Mouse (Mus musculus): Measurements from ENCODE around the gene Mtmr11. TPM values are rescaled to one million over a fixed set of nuclear protein-coding genes. Genes with fewer than 3 reads are reported as not detected.

The Mtmr11 gene
- polyA plus RNA-seq (2015; fragmentation: Nextera tagmentation; extraction: Ambion mirVana): 9.1 and 12.2 TPM in 2 replicates

- Histone ChIP-seq H3K9ac (replicated peaks) (peak within 1 kb of the TSS; percentile 56), H3K36me3 (0 out of 2 replicates have a peak, but pooled peaks cover 4% of the 10 kb centered on the region), H3K9me3 (no peaks in the 10 kb centered on the region), H3K4me3 (replicated peaks) (peak within 1 kb of the TSS; percentile 42), H3K27me3 (no peaks in the 10 kb centered on the region), H3K4me2 (replicated peaks) (peak within 1 kb of the TSS; percentile 80), H3K27ac (no peak within 1 kb of the TSS), H3K4me1 (replicated peaks) (peaks cover 23% of the 10 kb centered on the region)
- peak; percentile 41 for ATAC-seq
- WGBS: 9% methylated on average over 16 of the region's 16 CpGs
Observed at GRCm38 (mm10) chr3:96161869-96162840, at the start of gene Mtmr11. Mtmr11 (plus strand) TSS chr3:96162004.

DNA sequence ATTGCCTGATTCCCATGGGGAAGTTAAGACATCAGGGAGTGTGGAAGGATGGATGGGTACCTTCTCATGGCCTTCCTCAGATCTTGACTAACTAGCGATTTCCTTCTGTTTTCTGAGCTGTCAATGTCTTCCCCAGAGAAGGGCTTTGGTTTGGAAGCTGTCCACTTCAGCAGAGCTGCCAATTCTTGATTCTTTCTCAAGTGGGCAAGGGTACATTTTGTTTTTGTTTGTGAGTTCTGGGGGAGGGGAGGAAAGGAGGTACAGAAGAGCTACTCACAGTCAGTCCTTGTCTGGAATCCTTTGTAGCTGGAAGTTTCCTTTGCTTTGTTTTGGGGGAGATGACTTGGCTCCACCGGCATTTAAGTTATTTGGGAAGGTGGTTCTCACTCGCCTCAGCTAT lies 48.6 kb upstream of the Mtmr11 start:
- no peaks in the 10 kb centered on the region for H3K27me3 ChIP-seq
- H3K9me3 ChIP-seq: no peaks in the 10 kb centered on the region
- H3K27ac ChIP-seq: no peak overlapping the region
- ATAC-seq: no peak
- H3K4me3 ChIP-seq (replicated peaks): no peak overlapping the region
- H3K36me3 ChIP-seq: no peaks in the 10 kb centered on the region
- H3K9ac ChIP-seq (replicated peaks): no peak overlapping the region
- 69% methylated on average over 3 of the region's 3 CpGs for WGBS
- no peak overlapping the region for H3K4me2 ChIP-seq (replicated peaks)
- H3K4me1 ChIP-seq (replicated peaks): no peaks in the 10 kb centered on the region

DNA sequence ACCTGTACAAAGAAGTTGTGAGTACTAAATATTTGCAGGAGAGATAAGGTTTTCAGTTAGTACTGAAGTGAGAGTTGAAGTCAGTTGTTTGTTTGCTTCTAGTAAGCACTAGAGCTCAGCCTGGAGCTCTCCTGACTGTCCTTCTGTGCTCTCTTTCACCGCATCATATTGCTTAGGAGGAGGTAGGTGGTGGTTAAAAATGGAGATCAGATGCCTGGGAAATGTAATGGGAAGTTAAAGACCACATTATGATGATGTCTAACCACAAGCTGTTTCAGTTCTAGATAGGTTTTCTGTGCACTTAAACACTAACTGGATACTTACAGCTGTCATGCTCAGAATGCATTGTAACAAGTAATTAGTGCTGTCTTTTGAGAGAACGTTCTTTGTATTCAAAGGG lies 43.7 kb upstream of the Mtmr11 start:
- Histone ChIP-seq H3K36me3 (no peaks in the 10 kb centered on the region), H3K9ac (replicated peaks) (no peak overlapping the region), H3K9me3 (no peaks in the 10 kb centered on the region), H3K27me3 (no peaks in the 10 kb centered on the region), H3K4me1 (replicated peaks) (no peaks in the 10 kb centered on the region), H3K4me3 (replicated peaks) (no peak overlapping the region), H3K4me2 (replicated peaks) (no peak overlapping the region), H3K27ac (no peak overlapping the region)
- WGBS: 75% methylated on average over 2 of the region's 2 CpGs
- ATAC-seq: no peak

GRCm38 (mm10) chr3:96118702-96119101 lies 43.1 kb upstream of the Mtmr11 start:
- Histone ChIP-seq H3K36me3 (no peaks in the 10 kb centered on the region), H3K4me1 (replicated peaks) (no peaks in the 10 kb centered on the region), H3K9ac (replicated peaks) (no peak overlapping the region), H3K4me3 (replicated peaks) (no peak overlapping the region), H3K4me2 (replicated peaks) (no peak overlapping the region), H3K9me3 (no peaks in the 10 kb centered on the region), H3K27ac (no peak overlapping the region), H3K27me3 (no peaks in the 10 kb centered on the region)
- WGBS: 98% methylated on average over 2 of the region's 2 CpGs
- ATAC-seq: no peak

GRCm38 (mm10) chr3:96124235-96124634 lies 37.6 kb upstream of the Mtmr11 start:
- no peaks in the 10 kb centered on the region for H3K27me3 ChIP-seq
- no peak overlapping the region for H3K27ac ChIP-seq
- H3K4me1 ChIP-seq (replicated peaks): no peaks in the 10 kb centered on the region
- no peak overlapping the region for H3K4me3 ChIP-seq (replicated peaks)
- H3K9ac ChIP-seq (replicated peaks): no peak overlapping the region
- no peak overlapping the region for H3K4me2 ChIP-seq (replicated peaks)
- no peaks in the 10 kb centered on the region for H3K36me3 ChIP-seq
- 92% methylated on average over 5 of the region's 5 CpGs for WGBS
- no peaks in the 10 kb centered on the region for H3K9me3 ChIP-seq
- ATAC-seq: no peak

DNA sequence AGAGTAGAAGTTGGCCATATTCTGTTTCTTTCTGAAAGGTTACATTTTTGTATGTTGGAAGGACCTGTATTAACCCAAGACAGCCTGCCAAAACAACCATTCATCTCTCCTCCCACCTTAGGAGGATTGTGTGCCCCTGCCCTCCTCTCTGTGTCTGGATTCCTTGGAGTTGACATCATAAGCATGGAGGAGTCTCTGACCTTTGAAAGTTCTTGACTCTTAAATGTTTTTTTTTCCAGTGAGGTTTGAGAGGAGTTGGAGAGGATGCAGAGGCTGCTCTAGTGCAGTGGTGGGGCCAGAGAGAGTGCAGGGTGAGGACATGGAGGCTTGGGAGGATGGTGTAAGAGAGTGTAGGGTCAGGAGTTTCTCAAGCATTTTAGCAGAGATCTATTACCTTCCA lies 33.7 kb upstream of the Mtmr11 start:
- H3K36me3 ChIP-seq: no peaks in the 10 kb centered on the region

GRCm38 (mm10) chr3:96132478-96132877 lies 29.3 kb upstream of the Mtmr11 start:
- Histone ChIP-seq H3K9ac (replicated peaks) (no peak overlapping the region), H3K36me3 (no peaks in the 10 kb centered on the region), H3K9me3 (no peaks in the 10 kb centered on the region), H3K27ac (no peak overlapping the region), H3K4me2 (replicated peaks) (no peak overlapping the region), H3K4me1 (replicated peaks) (no peaks in the 10 kb centered on the region), H3K4me3 (replicated peaks) (no peak overlapping the region), H3K27me3 (no peaks in the 10 kb centered on the region)
- no peak for ATAC-seq
- 73% methylated on average over 3 of the region's 3 CpGs for WGBS

More for the DNA sequence above, 33.7 kb upstream of the Mtmr11 start:
- H3K4me2 ChIP-seq (replicated peaks): no peak overlapping the region
- H3K4me1 ChIP-seq (replicated peaks): no peaks in the 10 kb centered on the region
- no peak overlapping the region for H3K27ac ChIP-seq
- ATAC-seq: no peak
- H3K27me3 ChIP-seq: no peaks in the 10 kb centered on the region
- H3K9me3 ChIP-seq: no peaks in the 10 kb centered on the region
- no peak overlapping the region for H3K9ac ChIP-seq (replicated peaks)
- no peak overlapping the region for H3K4me3 ChIP-seq (replicated peaks)

GRCm38 (mm10) chr3:96133327-96133905 lies 28.4 kb upstream of the Mtmr11 start:
- H3K9me3 ChIP-seq: no peaks in the 10 kb centered on the region
- H3K27me3 ChIP-seq: no peaks in the 10 kb centered on the region
- H3K36me3 ChIP-seq: no peaks in the 10 kb centered on the region
- no peak for ATAC-seq
- no peak overlapping the region for H3K9ac ChIP-seq (replicated peaks)
- H3K27ac ChIP-seq: no peak overlapping the region
- 0 out of 2 replicates have a peak, but pooled peaks cover under 1% of the 10 kb centered on the region for H3K4me1 ChIP-seq (replicated peaks)
- WGBS: 79% methylated on average over 11 of the region's 11 CpGs
- no peak overlapping the region for H3K4me3 ChIP-seq (replicated peaks)
- no peak overlapping the region for H3K4me2 ChIP-seq (replicated peaks)

DNA sequence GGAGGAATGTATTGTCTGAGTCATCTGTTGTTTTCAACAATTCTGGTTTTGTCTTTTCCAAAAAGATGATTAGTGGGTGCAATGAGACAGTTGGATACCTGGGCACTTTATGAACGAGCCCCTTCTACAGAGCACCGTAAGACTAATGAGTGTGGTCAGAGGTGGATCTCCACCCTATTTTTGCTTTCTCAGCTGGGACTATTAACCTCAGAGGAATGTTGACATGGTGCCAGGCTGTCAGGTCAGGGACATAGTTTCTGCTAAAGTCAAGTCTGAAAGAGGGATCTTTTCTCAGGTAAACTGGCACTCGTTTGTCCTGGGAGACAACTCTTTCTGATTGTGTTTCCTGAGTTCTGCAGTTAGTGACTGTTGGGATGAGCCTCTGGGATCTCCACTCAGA lies 26.8 kb upstream of the Mtmr11 start:
- peaks cover 3% of the 10 kb centered on the region; the same call in 1 of the 2 replicates for H3K36me3 ChIP-seq
- H3K4me3 ChIP-seq (replicated peaks): no peak overlapping the region
- WGBS: 87% methylated on average over 3 of the region's 3 CpGs
- H3K4me2 ChIP-seq (replicated peaks): no peak overlapping the region
- 0 out of 2 replicates have a peak, but pooled peaks cover 6% of the 10 kb centered on the region for H3K4me1 ChIP-seq (replicated peaks)
- H3K27me3 ChIP-seq: no peaks in the 10 kb centered on the region
- H3K27ac ChIP-seq: no peak overlapping the region
- H3K9me3 ChIP-seq: no peaks in the 10 kb centered on the region
- ATAC-seq: no peak
- H3K9ac ChIP-seq (replicated peaks): no peak overlapping the region

- H3K4me1 ChIP-seq (replicated peaks): no peaks in the 10 kb centered on the region
- H3K36me3 ChIP-seq: peaks cover 51% of the 10 kb centered on the region
- no peak for ATAC-seq
- no peak overlapping the region for H3K27ac ChIP-seq
- H3K4me2 ChIP-seq (replicated peaks): no peak overlapping the region
- no peak overlapping the region for H3K4me3 ChIP-seq (replicated peaks)
- no peak overlapping the region for H3K9ac ChIP-seq (replicated peaks)
- H3K27me3 ChIP-seq: no peaks in the 10 kb centered on the region
- H3K9me3 ChIP-seq: no peaks in the 10 kb centered on the region
- WGBS: 22% methylated on average over 5 of the region's 5 CpGs
Observed at GRCm38 (mm10) chr3:96147950-96148349, 13.9 kb upstream of the Mtmr11 start.

GRCm38 (mm10) chr3:96151836-96152235 lies 10.0 kb upstream of the Mtmr11 start:
- H3K4me2 ChIP-seq (replicated peaks): no peak overlapping the region
- no peaks in the 10 kb centered on the region for H3K27me3 ChIP-seq
- H3K4me1 ChIP-seq (replicated peaks): no peaks in the 10 kb centered on the region
- H3K4me3 ChIP-seq (replicated peaks): no peak overlapping the region
- 94% methylated on average over 7 of the region's 7 CpGs for WGBS
- no peak overlapping the region for H3K27ac ChIP-seq
- no peak for ATAC-seq
- no peak overlapping the region for H3K9ac ChIP-seq (replicated peaks)
- no peaks in the 10 kb centered on the region for H3K9me3 ChIP-seq
- peaks cover 56% of the 10 kb centered on the region for H3K36me3 ChIP-seq

- H3K36me3 ChIP-seq: peaks cover 62% of the 10 kb centered on the region
- no peak overlapping the region for H3K4me2 ChIP-seq (replicated peaks)
- no peak for ATAC-seq
- WGBS: 93% methylated on average over 5 of the region's 5 CpGs
- no peaks in the 10 kb centered on the region for H3K4me1 ChIP-seq (replicated peaks)
- H3K9ac ChIP-seq (replicated peaks): no peak overlapping the region
- H3K9me3 ChIP-seq: no peaks in the 10 kb centered on the region
- H3K4me3 ChIP-seq (replicated peaks): no peak overlapping the region
- no peak overlapping the region for H3K27ac ChIP-seq
- H3K27me3 ChIP-seq: no peaks in the 10 kb centered on the region
Observed at GRCm38 (mm10) chr3:96152611-96153010, 9.2 kb upstream of the Mtmr11 start.

All from midbrain, embryonic 13.5 days (tissue).